ENCODE assay signal across 13 mouse cellular contexts in the genomic region with DNA sequence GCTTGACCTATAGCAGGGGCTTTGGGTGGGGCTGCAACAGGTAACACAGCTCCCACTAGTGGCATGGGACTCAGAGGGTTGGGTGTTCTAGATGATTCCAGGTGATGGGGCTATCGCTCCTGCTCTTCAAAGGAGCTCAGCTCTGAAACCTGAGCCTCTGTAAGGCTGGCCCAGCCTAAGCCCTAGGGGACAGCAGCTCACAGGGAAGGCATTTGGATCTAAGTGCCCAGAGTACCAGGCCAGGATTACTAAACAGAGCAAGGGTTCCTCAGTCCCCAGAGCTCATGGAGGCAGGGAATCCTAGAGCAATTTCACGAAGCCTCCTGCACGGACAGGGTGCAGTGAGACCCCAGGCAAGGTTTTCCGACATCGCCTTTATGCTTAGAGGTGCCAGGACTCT. TPM values are rescaled to one million over a fixed set of nuclear protein-coding genes. Genes with fewer than 3 reads are reported as not detected.
DNase-seq lines count a peak whose midpoint lies in the region; ATAC-seq and TF ChIP-seq lines count a peak whose summit lies in the region.
"Had no signal": no experiment of that assay in that cellular context is flagged by ENCODE, and none has a peak within 500 bp of the region (broad histone marks: within the 10 kb centered on the region; RNA-seq: fewer than 3 reads in every experiment).

No protein-coding gene starts in this region.

- peak; percentile 21; the same call in 1 of the 2 replicates for TF ChIP-seq CTCF in gastrocnemius, adult 2 months (IDR thresholded peaks at IDR 0.05)
- no peak for TF ChIP-seq CTCF in layer of hippocampus, adult 2 months (conservative IDR thresholded peaks at IDR 0.05)

- 60% methylated on average over 5 of the region's 5 CpGs for WGBS in embryonic facial prominence, embryonic 15.5 days
- 81% methylated on average over 5 of the region's 5 CpGs for whole genome bisulfite sequencing in neural tube, embryonic 13.5 days

- H3K36me3 ChIP-seq in embryonic facial prominence, embryonic 15.5 days: no peaks in the 10 kb centered on the region
- H3K36me3 ChIP-seq in neural tube, embryonic 13.5 days: no peaks in the 10 kb centered on the region

- intact Hi-C loops in gastrocnemius, adult 2 months (cut with DNase I): no loop called here
- intact Hi-C loops in left cerebral cortex, postnatal 4 days (cut with DNase I): loop anchor here (10.0 kb wide), 1 partner anchor 189 kb away; no protein-coding TSS in a partner anchor

- H3K27ac ChIP-seq in gastrocnemius, adult 2 months: peak overlapping the region; percentile 84
- H3K27ac ChIP-seq in layer of hippocampus, adult 2 months: no peak overlapping the region
- no peak overlapping the region for H3K27ac ChIP-seq in embryonic facial prominence, embryonic 15.5 days (replicated peaks)
- H3K27ac ChIP-seq in neural tube, embryonic 13.5 days (replicated peaks): no peak overlapping the region

- 0 out of 2 replicates have a peak overlapping the region, but pooled peaks have one; percentile 1 for H3K4me2 ChIP-seq in embryonic facial prominence, embryonic 15.5 days (replicated peaks)
- peak overlapping the region; percentile 30 for H3K4me2 ChIP-seq in neural tube, embryonic 13.5 days

- H3K27me3 ChIP-seq in embryonic facial prominence, embryonic 15.5 days: no peaks in the 10 kb centered on the region
- H3K27me3 ChIP-seq in neural tube, embryonic 13.5 days: no peaks in the 10 kb centered on the region

- DNase-seq in gastrocnemius, adult 2 months: no peak
- DNase-seq in gastrocnemius, adult 8-10 months (ENCODE audit: low spot score in 2 of 2): no peak
- DNase-seq in layer of hippocampus, adult 2 months (ENCODE audit: low spot score in 2 of 2): no peak
- DNase-seq in layer of hippocampus, adult 9-10 months (ENCODE audit: low spot score): no peak
- no peak for DNase-seq in urinary bladder, postnatal 14 days (ENCODE audit: low spot score)
- DNase-seq in left cerebral cortex, postnatal 4 days: no peak
- DNase-seq: cerebellum, adult 2 months; gastrocnemius, postnatal 36 days; layer of hippocampus, postnatal 36 days had no signal

- peaks cover 27% of the 10 kb centered on the region for H3K4me1 ChIP-seq in embryonic facial prominence, embryonic 15.5 days
- H3K4me1 ChIP-seq in neural tube, embryonic 13.5 days (replicated peaks): peaks cover 28% of the 10 kb centered on the region

- H3K9me3 ChIP-seq in embryonic facial prominence, embryonic 15.5 days (replicated peaks): no peaks in the 10 kb centered on the region
- H3K9me3 ChIP-seq in neural tube, embryonic 13.5 days: no peaks in the 10 kb centered on the region

- peak overlapping the region; percentile 70 for H3K4me3 ChIP-seq in gastrocnemius, adult 2 months
- H3K4me3 ChIP-seq in layer of hippocampus, adult 2 months: peak overlapping the region; percentile 13; the same call in 1 of the 2 replicates
- H3K4me3 ChIP-seq in embryonic facial prominence, embryonic 15.5 days (replicated peaks): peak overlapping the region; percentile 3; the same call in 1 of the 2 replicates
- H3K4me3 ChIP-seq in neural tube, embryonic 13.5 days: peak overlapping the region; percentile 4
- H3K4me3 ChIP-seq: erythroblast, embryonic 14.5 days had no signal

- no peak for ATAC-seq in embryonic facial prominence, embryonic 15.5 days (ENCODE audit: insufficient number of reproducible peaks, low FRiP score, low TSS enrichment, low read depth)
- no peak for ATAC-seq in neural tube, embryonic 13.5 days (ENCODE audit: low read depth)

- no peak overlapping the region for H3K9ac ChIP-seq in embryonic facial prominence, embryonic 15.5 days
- H3K9ac ChIP-seq in neural tube, embryonic 13.5 days: no peak overlapping the region

RNA-seq across cellular contexts. Expression of a gene that starts 0.7 kb away (rescaled TPM):
- 10 to 100 TPM; 10.3 to 12.4 TPM for total RNA-seq in gastrocnemius, adult 2 months (2021)
- total RNA-seq in gastrocnemius, adult 8-10 months (2022): 1 to 10 TPM; 7.9 to 9.3 (median 9.0) TPM
- total RNA-seq in layer of hippocampus, adult 2 months (2021): 1 to 10 TPM; 3.9 to 4.0 TPM
- 8.4 and 8.8 TPM in 2 replicates for polyA plus RNA-seq in embryonic facial prominence, embryonic 15.5 days (2015; fragmentation: Nextera tagmentation; extraction: Ambion mirVana)
- polyA plus RNA-seq in neural tube, embryonic 13.5 days (2015; fragmentation: Nextera tagmentation; extraction: Ambion mirVana): 6.0 and 6.2 TPM in 2 replicates
- 1 to 10 TPM; 3.6 to 4.0 TPM for total RNA-seq in left cerebral cortex, postnatal 4 days (2021)
- polyA plus RNA-seq: erythroblast, embryonic 14.5 days had no signal

RNA-seq across cellular contexts. Expression of a gene that starts 1.4 kb away (rescaled TPM):
- total RNA-seq in gastrocnemius, adult 2 months (2021): 1 to 10 TPM; 4.0 to 4.8 TPM
- 10 to 100 TPM in 2 of 4 experiments, 1 to 10 TPM in 2; 4.1 to 24.4 (median 9.9) TPM for total RNA-seq in gastrocnemius, adult 8-10 months (2022)
- 1 to 10 TPM; 4.8 to 6.7 TPM for total RNA-seq in layer of hippocampus, adult 2 months (2021)
- 3.4 and 6.3 TPM in 2 replicates for polyA plus RNA-seq in embryonic facial prominence, embryonic 15.5 days (2015; fragmentation: Nextera tagmentation; extraction: Ambion mirVana)
- 641 and 796 TPM in 2 replicates for polyA plus RNA-seq in neural tube, embryonic 13.5 days (2015; fragmentation: Nextera tagmentation; extraction: Ambion mirVana)
- total RNA-seq in left cerebral cortex, postnatal 4 days (2021): 1 to 10 TPM in 1 of 2 experiments, not detected in 1; 1.6 TPM
- polyA plus RNA-seq: erythroblast, embryonic 14.5 days had no signal

RNA-seq across cellular contexts. Expression of a gene that starts 20.7 kb away (rescaled TPM):
- not detected for total RNA-seq in gastrocnemius, adult 2 months (2021)
- not detected for total RNA-seq in gastrocnemius, adult 8-10 months (2022)
- not detected for total RNA-seq in layer of hippocampus, adult 2 months (2021)
- 154 and 196 TPM in 2 replicates for polyA plus RNA-seq in embryonic facial prominence, embryonic 15.5 days (2015; fragmentation: Nextera tagmentation; extraction: Ambion mirVana)
- polyA plus RNA-seq in neural tube, embryonic 13.5 days (2015; fragmentation: Nextera tagmentation; extraction: Ambion mirVana): not detected in 2 replicates
- 1 to 10 TPM in 1 of 2 experiments, not detected in 1; 1.0 TPM for total RNA-seq in left cerebral cortex, postnatal 4 days (2021)
- total RNA-seq: gastrocnemius, postnatal 36 days; layer of hippocampus, postnatal 36 days had no signal
- polyA plus RNA-seq: C2C12; cerebellum, adult 2 months; erythroblast, embryonic 14.5 days had no signal

Comparison
In these comparisons a context has a peak if more than half of its experiments do, and no peak if none do; other contexts are left out.
1. H3K4me3 ChIP-seq: peak in every context shown above with its lines; median percentile 70 in gastrocnemius, adult 2 months; 13 in layer of hippocampus, adult 2 months; 4 in neural tube, embryonic 13.5 days; 3 in embryonic facial prominence, embryonic 15.5 days.